Mouse (Mus musculus) stomach, postnatal 0 days (tissue): ENCODE results near the gene Selenom.

Experiments used
- CTCF ChIP-seq: IDR thresholded peaks from 2 replicates; pipeline ENCODE4 v1.5.1; 2016; ENCODE audit warnings: antibody characterized with exemption, low read depth, mild to moderate bottlenecking, moderate library complexity
- EP300 ChIP-seq: optimal IDR thresholded peaks from 2 replicates; pipeline ENCODE3; 2016; ENCODE audit warnings: antibody characterized with exemption

- TF ChIP-seq CTCF (no peak), EP300 (no peak)
Measured at GRCm38 (mm10) chr11:3475489-3475888, 39.0 kb upstream of the Selenom start.
